Mouse (Mus musculus): Measurements from ENCODE around the gene Hist1h2ba. TPM values are rescaled to one million over a fixed set of nuclear protein-coding genes. Genes with fewer than 3 reads are reported as not detected.

Gene Hist1h2ba
- polyA plus RNA-seq, 1 experiment, result not detected

DNA sequence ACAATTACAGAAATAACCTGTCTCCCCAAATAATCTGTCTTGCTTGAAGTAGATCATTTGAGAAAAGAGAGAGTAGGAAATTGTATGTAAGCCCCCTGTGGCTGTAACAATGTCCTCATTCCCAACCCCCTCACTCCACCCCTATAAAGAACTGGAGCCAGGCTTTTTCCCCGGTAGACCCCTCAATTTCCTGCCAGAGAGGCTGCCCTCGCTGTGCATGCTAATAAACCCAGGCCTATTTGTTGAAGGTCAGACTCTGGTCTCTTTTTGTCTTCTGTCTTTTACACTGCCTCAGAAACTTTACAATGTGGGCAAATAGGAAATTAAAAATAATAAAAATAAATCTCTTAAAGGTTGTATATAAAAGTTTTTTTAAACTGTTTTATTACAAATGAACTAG, 12.3 kb upstream of the Hist1h2ba start:
- TF ChIP-seq POLR2A (IDR thresholded peaks at IDR 0.05; ENCODE audit: borderline replicate concordance, insufficient read depth, low read length) (no peak), CTCF (IDR thresholded peaks at IDR 0.05; ENCODE audit: borderline replicate concordance, insufficient read depth, low read depth, low read length) (no peak)
- no peak overlapping the region for H3K4me3 ChIP-seq (replicated peaks; ENCODE audit: insufficient read depth, low read depth, low read length)
- H3K4me1 ChIP-seq (ENCODE audit: control insufficient read depth, insufficient read depth, low read length), result no peaks in the 10 kb centered on the region
- 31% methylated on average over 2 of the region's 2 CpGs for WGBS
- H3K27me3 ChIP-seq (ENCODE audit: control insufficient read depth, insufficient read depth, low read length), result no peaks in the 10 kb centered on the region
- DNase-seq, result no peak
- H3K27ac ChIP-seq (ENCODE audit: insufficient read depth, low read length), result no peak overlapping the region

DNA sequence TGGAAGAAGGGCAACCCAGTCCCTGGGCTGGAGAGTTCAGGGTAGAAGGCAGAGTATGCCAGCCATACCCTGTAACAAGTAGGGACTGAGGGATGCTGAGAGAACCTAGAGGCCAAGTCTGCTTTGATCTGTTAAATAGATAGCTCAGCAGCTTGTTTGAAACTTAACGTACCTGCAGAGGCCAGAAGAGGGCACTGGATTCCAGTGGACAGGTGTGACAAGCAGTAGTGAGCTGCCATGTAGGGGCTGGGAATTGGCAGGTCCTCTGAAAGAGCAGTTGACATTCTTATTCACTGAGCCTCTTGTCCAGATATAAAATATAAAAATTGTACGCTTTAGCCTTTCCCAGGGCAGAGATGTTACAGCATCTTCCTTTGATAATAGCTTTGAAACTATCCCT, 8.9 kb upstream of the Hist1h2ba start:
- DNase-seq, result no peak
- TF ChIP-seq CTCF (IDR thresholded peaks at IDR 0.05; ENCODE audit: borderline replicate concordance, insufficient read depth, low read depth, low read length) (peak; percentile 9; the same call in 1 of the 2 replicates), POLR2A (IDR thresholded peaks at IDR 0.05; ENCODE audit: borderline replicate concordance, insufficient read depth, low read length) (no peak)
- no peak overlapping the region for H3K27ac ChIP-seq (ENCODE audit: insufficient read depth, low read length)
- H3K27me3 ChIP-seq (ENCODE audit: control insufficient read depth, insufficient read depth, low read length), result no peaks in the 10 kb centered on the region
- 74% methylated on average over 2 of the region's 2 CpGs for WGBS
- H3K4me3 ChIP-seq (replicated peaks; ENCODE audit: insufficient read depth, low read depth, low read length), result no peak overlapping the region
- no peaks in the 10 kb centered on the region for H3K4me1 ChIP-seq (ENCODE audit: control insufficient read depth, insufficient read depth, low read length)

DNA sequence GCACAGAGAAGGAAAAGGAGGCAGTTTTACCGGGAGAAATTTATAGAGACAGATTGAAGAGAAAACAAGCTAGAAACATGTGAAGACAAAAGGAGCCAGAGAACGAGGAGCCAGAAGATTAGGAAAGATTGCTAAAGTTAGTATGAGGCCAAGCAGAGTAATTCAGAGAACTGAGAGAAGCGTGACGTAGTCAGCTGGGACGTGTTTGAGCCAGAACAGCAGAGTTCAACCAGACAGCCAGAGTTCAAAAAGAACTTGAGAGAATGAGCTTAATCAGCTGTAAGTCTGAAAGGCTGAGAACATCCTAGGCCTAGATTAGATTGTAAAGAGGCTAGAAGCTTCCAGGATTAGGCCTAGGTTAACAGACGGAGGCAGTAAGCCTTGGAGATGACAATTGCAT, 6.3 kb upstream of the Hist1h2ba start:
- Histone ChIP-seq H3K27me3 (ENCODE audit: control insufficient read depth, insufficient read depth, low read length) (no peaks in the 10 kb centered on the region), H3K27ac (ENCODE audit: insufficient read depth, low read length) (no peak overlapping the region), H3K4me3 (replicated peaks; ENCODE audit: insufficient read depth, low read depth, low read length) (no peak overlapping the region), H3K4me1 (ENCODE audit: control insufficient read depth, insufficient read depth, low read length) (no peaks in the 10 kb centered on the region)
- TF ChIP-seq CTCF (IDR thresholded peaks at IDR 0.05; ENCODE audit: borderline replicate concordance, insufficient read depth, low read depth, low read length) (no peak), POLR2A (IDR thresholded peaks at IDR 0.05; ENCODE audit: borderline replicate concordance, insufficient read depth, low read length) (no peak)
- DNase-seq, result no peak
- WGBS, result 66% methylated on average over 6 of the region's 6 CpGs

DNA sequence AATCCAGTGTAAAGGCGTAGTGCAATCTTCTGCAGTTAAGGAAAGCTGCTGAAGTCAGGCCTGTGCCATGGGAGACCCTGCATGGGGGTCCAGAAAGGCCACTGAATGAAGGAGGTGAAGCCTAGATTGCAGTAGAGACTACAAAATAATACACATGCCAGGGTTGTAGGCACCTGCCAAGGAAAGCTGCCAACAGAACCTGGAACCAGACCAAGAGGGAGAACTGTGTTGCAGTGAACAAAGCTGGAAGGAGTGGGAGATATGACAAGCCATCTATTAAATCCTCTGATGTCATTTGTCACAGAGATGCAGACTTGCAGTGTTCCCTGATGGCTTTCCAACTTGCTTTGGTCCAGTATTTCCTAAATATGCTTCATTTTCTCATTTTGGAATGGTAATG, 4.7 kb upstream of the Hist1h2ba start:
- Histone ChIP-seq H3K27me3 (ENCODE audit: control insufficient read depth, insufficient read depth, low read length) (no peaks in the 10 kb centered on the region), H3K4me3 (replicated peaks; ENCODE audit: insufficient read depth, low read depth, low read length) (no peak overlapping the region), H3K27ac (ENCODE audit: insufficient read depth, low read length) (no peak overlapping the region), H3K4me1 (ENCODE audit: control insufficient read depth, insufficient read depth, low read length) (no peaks in the 10 kb centered on the region)
- TF ChIP-seq POLR2A (IDR thresholded peaks at IDR 0.05; ENCODE audit: borderline replicate concordance, insufficient read depth, low read length), result no peak
- TF ChIP-seq CTCF (IDR thresholded peaks at IDR 0.05; ENCODE audit: borderline replicate concordance, insufficient read depth, low read depth, low read length), result no peak
- peak; percentile 54 to 57 for DNase-seq
- 61% methylated on average over 1 of the region's 1 CpGs for WGBS

DNA sequence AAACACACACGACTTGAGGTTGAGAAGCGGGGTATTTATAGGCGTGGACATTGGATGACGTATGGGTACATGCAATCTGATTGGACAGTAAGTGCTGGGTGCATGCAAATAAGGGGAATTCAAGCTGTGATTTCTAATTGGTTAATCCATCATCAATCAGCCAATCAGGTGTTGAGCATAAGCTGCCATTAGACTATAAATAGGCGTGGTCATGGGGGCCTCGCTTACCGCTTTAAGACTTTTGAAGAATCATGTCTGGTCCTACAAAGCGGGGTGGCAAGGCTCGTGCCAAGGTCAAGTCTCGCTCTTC, 210 bp upstream of the Hist1h2ba start, which contains the start of gene Hist1h2aa:
Hist1h2aa (plus strand) TSS at position 252 of the 310 bp plus-strand sequence.
- DNase-seq, result no peak
- H3K27ac ChIP-seq (ENCODE audit: insufficient read depth, low read length), result no peak within 1 kb of the TSS
- no peaks in the 10 kb centered on the region for H3K4me1 ChIP-seq (ENCODE audit: control insufficient read depth, insufficient read depth, low read length)
- H3K27me3 ChIP-seq (ENCODE audit: control insufficient read depth, insufficient read depth, low read length), result no peaks in the 10 kb centered on the region
- TF ChIP-seq POLR2A (IDR thresholded peaks at IDR 0.05; ENCODE audit: borderline replicate concordance, insufficient read depth, low read length) (no peak), CTCF (IDR thresholded peaks at IDR 0.05; ENCODE audit: borderline replicate concordance, insufficient read depth, low read depth, low read length) (no peak)
- WGBS, result 95% methylated on average over 10 of the region's 10 CpGs
- H3K4me3 ChIP-seq (replicated peaks; ENCODE audit: insufficient read depth, low read depth, low read length), result no peak within 1 kb of the TSS

DNA sequence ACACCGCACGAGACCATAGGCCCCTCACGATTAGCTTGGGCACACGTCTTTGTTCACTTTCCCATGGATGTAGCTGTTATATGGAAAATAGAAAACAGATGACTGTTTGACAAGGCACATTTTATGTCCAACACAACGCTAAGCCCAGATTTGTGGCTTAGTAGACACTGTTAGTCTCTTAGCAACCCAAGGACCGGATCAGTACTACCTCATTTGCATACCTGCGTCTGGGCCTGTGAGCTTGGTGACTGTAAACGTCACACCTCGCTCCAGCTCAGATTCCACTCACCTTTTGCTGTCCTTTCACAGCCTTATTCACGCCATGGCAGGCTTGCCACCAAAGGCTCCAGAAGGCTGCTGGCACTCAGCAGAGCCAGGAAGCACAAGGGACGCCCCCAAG, 3.1 kb downstream of the Hist1h2ba start:
- Histone ChIP-seq H3K4me3 (replicated peaks; ENCODE audit: insufficient read depth, low read depth, low read length) (no peak overlapping the region), H3K27me3 (ENCODE audit: control insufficient read depth, insufficient read depth, low read length) (no peaks in the 10 kb centered on the region), H3K4me1 (ENCODE audit: control insufficient read depth, insufficient read depth, low read length) (no peaks in the 10 kb centered on the region), H3K27ac (ENCODE audit: insufficient read depth, low read length) (no peak overlapping the region)
- DNase-seq, result no peak
- 75% methylated on average over 11 of the region's 11 CpGs for WGBS
- TF ChIP-seq CTCF (IDR thresholded peaks at IDR 0.05; ENCODE audit: borderline replicate concordance, insufficient read depth, low read depth, low read length) (no peak), POLR2A (IDR thresholded peaks at IDR 0.05; ENCODE audit: borderline replicate concordance, insufficient read depth, low read length) (no peak)

DNA sequence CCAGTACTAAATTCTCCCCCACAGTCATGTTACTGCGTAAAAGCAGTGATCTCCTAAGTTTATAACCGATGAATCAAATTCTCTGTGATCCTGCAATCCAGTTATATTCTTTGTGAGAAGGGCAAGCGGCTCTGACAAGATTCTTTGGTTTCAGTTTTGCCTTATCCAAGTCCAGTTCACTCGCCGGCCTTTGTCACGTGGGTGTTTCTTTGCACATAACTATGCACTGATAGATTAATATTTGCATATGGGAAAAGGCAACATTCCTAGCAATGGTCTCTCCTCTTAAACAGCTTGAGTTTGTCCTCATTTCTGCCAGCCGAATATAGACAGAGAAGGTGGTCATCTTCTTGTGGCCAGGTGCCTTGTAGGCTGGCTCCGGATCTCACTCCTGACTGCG, 3.5 kb downstream of the Hist1h2ba start:
- no peaks in the 10 kb centered on the region for H3K27me3 ChIP-seq (ENCODE audit: control insufficient read depth, insufficient read depth, low read length)
- no peaks in the 10 kb centered on the region for H3K4me1 ChIP-seq (ENCODE audit: control insufficient read depth, insufficient read depth, low read length)
- no peak for DNase-seq
- TF ChIP-seq CTCF (IDR thresholded peaks at IDR 0.05; ENCODE audit: borderline replicate concordance, insufficient read depth, low read depth, low read length), result no peak
- TF ChIP-seq POLR2A (IDR thresholded peaks at IDR 0.05; ENCODE audit: borderline replicate concordance, insufficient read depth, low read length), result no peak
- 95% methylated on average over 9 of the region's 9 CpGs for WGBS
- H3K27ac ChIP-seq (ENCODE audit: insufficient read depth, low read length), result no peak overlapping the region
- no peak overlapping the region for H3K4me3 ChIP-seq (replicated peaks; ENCODE audit: insufficient read depth, low read depth, low read length)

DNA sequence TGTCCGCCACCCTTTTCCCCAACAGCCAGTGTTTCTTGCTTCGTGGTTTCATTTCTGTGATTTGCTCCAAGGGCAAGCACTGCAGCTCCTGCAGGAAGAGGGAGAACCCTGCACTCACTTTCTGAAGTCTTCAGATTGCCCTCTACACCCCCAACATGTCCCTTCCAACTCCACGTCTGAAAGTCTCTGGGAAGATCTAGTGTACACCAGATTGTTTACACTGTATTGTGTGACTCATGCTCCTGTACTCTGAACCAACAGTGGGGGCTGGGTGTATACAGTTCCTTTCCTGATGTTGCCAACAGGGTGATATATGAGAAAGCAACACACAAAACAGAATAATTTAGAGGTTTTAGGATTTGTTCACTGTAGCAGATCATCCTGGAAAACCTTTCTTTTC, 5.3 kb downstream of the Hist1h2ba start:
- no peak overlapping the region for H3K27ac ChIP-seq (ENCODE audit: insufficient read depth, low read length)
- 74% methylated on average over 3 of the region's 3 CpGs for WGBS
- DNase-seq, result no peak
- H3K4me1 ChIP-seq (ENCODE audit: control insufficient read depth, insufficient read depth, low read length), result no peaks in the 10 kb centered on the region
- no peak overlapping the region for H3K4me3 ChIP-seq (replicated peaks; ENCODE audit: insufficient read depth, low read depth, low read length)
- H3K27me3 ChIP-seq (ENCODE audit: control insufficient read depth, insufficient read depth, low read length), result no peaks in the 10 kb centered on the region
- no peak for TF ChIP-seq POLR2A (IDR thresholded peaks at IDR 0.05; ENCODE audit: borderline replicate concordance, insufficient read depth, low read length)
- TF ChIP-seq CTCF (IDR thresholded peaks at IDR 0.05; ENCODE audit: borderline replicate concordance, insufficient read depth, low read depth, low read length), result no peak

All from cerebellum, adult 2 months (tissue).